Mouse (Mus musculus) B cell, adult (primary cell): ENCODE measurements around the gene Krt39. TPM values are rescaled to one million over a fixed set of nuclear protein-coding genes. Genes with fewer than 3 reads are reported as not detected.

Experiments used
- total RNA-seq: library from RNA; stranded (reverse); gene quantifications from 4 replicates; pipeline ENCODE4 v1.2.4, GENCODE M21; 2023; ENCODE audit not compliant: inconsistent age

The Krt39 gene
- total RNA-seq: not detected in 4 replicates

DNA sequence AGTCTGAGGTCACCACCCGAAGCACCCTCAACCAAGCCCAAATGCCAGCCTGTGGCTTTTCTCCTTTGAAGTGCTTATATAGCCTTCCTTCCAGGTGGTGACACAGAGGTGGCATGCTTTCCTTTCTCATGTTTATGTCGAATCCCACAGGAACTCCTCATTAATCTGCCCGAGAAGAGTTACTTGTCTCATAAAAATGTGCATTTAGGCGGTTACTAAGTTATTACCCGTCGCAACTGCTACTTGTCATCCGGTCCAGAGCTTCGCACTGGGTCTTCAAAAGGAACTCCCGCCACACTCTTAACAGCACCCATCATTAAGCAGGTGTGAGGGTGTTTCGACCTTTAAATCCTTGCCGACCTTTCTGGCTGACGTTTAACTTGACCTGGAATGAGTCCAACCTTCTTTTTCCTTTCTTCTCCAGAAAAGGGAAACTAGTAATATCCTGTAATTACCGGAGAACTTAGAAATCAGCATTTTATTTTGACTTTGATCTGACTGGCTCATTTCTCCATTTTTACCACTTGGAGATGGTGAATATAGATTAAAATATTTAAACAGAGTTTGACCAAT, at the start of gene Krt39:
Krt39 (minus strand) TSS at position 51 of the 573 bp plus-strand sequence.

DNA sequence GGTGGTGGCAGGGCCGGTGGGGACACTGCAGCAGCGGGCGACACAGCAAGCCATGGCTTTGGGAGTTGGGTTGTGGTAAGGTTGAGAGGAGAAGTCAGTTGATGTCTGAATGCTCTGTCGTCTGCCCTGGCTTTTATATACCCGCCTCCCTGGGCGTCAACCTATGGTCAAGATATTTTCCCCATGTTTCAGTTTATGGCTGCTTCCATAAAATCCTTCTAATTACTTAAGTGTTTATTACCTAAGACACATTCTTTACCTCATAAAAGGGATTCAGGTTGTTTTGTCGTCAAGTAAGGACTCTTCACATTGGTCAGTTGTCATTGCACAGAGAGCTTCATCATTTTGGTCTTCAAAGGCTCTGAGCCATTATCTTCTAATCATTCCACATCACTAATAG, 45.4 kb upstream of the Krt39 start, which contains the start of gene Krtap3-1:
Krtap3-1 (minus strand) TSS at position 101 of the 400 bp plus-strand sequence.

DNA sequence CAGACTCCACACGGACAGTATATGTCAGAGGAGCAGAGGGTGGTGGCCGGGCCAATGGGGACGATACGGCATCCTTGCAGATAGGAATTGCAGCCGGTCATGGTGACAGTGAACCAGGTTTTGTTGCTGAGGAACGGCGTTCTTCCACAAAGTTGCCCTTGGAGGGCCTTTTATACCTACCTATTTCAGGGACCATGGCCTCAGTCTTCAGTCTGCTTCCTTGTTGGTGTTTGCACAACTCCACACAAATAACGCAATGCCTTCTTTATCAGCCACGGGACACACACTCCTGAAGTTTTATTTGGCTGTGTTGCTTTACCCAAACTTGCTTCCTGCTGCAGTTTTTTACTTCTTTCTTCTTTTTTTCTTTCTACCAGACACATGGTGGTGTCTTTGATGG, 38.2 kb upstream of the Krt39 start, which contains the start of gene Gm11939:
Gm11939 (minus strand) TSS at position 101 of the 400 bp plus-strand sequence.

DNA sequence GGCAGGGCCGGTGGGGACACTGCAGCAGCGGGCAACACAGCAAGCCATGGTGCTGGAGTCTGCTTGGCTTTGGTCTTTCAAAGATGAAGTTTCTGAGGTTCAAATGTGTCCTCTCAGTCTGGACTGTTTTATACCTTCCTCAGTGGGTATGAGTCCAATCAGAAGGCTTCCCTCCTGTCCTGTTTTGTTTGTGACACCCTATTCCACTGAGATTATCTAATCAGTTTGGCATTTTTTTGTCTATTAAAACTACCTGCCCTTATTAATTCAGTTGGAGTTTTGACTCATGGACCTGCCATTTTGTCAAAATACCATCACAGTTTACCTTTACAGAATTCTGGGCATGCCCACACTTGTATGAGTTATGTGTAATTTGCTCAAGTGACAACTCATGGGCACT, 35.6 kb upstream of the Krt39 start, which contains the start of gene Krtap3-2:
Krtap3-2 (minus strand) TSS at position 101 of the 400 bp plus-strand sequence.

DNA sequence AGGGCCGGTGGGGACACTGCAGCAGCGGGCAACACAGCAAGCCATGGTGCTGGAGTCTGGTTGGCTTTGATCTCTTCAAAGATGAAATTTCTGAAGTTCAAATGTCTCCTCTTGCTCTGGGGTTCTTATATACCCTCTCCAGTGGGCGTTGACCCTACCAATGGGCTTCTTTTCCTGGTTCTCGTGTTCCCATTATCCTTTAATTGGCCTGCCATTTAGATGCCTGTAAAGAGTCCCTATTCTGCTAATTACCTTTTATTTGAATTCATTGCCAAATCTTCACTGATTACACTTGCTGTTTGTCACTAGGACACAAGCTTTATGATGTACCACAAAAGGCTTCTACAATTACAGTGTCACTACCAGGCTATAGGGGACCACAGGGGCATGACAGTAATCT, 29.6 kb upstream of the Krt39 start, which contains the start of gene Krtap3-3:
Krtap3-3 (minus strand) TSS at position 101 of the 400 bp plus-strand sequence.

DNA sequence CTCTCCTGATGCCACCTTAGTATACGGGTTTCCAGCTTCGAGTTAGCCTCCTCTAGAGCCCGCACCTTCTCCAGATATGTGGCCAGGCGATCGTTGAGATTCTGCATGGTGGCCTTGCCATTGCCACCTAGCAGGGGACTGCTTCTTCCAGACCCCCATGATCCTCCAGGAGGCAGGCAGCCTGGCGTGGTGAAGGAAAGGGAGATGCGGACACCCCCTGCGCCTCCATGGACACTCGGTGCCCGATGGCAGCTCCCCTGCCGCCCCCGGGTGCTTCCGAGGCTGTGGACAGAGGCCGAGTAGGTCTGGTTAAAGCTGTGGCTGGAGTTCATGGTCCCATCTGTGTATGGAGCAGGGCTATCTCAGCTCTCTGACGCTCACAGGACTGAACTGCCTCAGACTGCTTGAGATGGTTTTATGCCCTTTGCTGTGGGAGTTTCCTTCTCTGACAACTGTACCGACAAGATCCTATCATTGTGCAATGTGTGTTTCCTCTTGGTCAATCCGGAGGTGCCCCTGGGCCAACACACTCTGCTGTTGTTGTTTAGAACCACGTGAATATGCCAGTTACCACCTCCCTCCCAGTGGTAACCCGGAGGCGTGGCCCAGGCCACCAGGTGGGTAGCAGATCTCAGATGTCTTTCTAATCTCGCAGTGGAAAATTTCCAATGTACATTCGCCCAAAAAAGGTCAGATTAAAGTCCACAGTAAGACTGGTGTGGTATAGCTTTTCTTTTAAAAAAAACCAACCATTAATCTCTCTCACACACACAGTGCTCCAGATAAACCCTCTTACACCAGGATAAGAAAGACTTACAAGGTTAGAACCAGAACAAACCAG, 28.2 kb downstream of the Krt39 start, which contains the start of gene Krt23:
Krt23 (minus strand) TSS at position 405 of the 841 bp plus-strand sequence.

Other genes with a start within 250 kb of the Krt39 start
- gene Krt24, start 236.1 kb downstream of the Krt39 start, total RNA-seq: not detected in 4 replicates
- gene Krt25, start 198.4 kb downstream of the Krt39 start, total RNA-seq: not detected in 4 replicates
- not detected in 4 replicates for gene Krt26, start 183.4 kb downstream of the Krt39 start, total RNA-seq
- not detected in 4 replicates for gene Krt27, start 170.2 kb downstream of the Krt39 start, total RNA-seq
- not detected in 4 replicates for gene Krt28, start 146.4 kb downstream of the Krt39 start, total RNA-seq
- 1.7 to 4.1 TPM (median 2.1 TPM) in 4 replicates for gene Krt10, start 132.0 kb downstream of the Krt39 start, total RNA-seq
- not detected in 4 replicates for gene Krt12, start 99.1 kb downstream of the Krt39 start, total RNA-seq
- not detected in 4 replicates for gene Krt20, start 83.2 kb downstream of the Krt39 start, total RNA-seq
- gene Krt23, start 28.2 kb downstream of the Krt39 start, total RNA-seq: not detected in 4 replicates
- not detected in 4 replicates for gene Krt40, start 21.8 kb upstream of the Krt39 start, total RNA-seq
- not detected in 4 replicates for gene Krtap3-3, start 29.5 kb upstream of the Krt39 start, total RNA-seq
- not detected in 4 replicates for gene Krtap3-2, start 35.5 kb upstream of the Krt39 start, total RNA-seq
- not detected in 4 replicates for gene Gm11939, start 38.1 kb upstream of the Krt39 start, total RNA-seq
- not detected in 4 replicates for gene Krtap3-1, start 45.3 kb upstream of the Krt39 start, total RNA-seq
- gene Krtap1-5, start 59.7 kb upstream of the Krt39 start, total RNA-seq: not detected in 4 replicates
- gene Krtap1-4, start 62.3 kb upstream of the Krt39 start, total RNA-seq: not detected in 4 replicates
- not detected in 4 replicates for gene Krtap1-3, start 70.0 kb upstream of the Krt39 start, total RNA-seq
- not detected in 4 replicates for gene Krtap9-3, start 76.8 kb upstream of the Krt39 start, total RNA-seq
- not detected in 4 replicates for gene Gm11938, start 82.0 kb upstream of the Krt39 start, total RNA-seq
- gene Gm11937, start 88.9 kb upstream of the Krt39 start, total RNA-seq: not detected in 4 replicates
- gene Krtap2-4, start 93.5 kb upstream of the Krt39 start, total RNA-seq: not detected in 4 replicates
- gene Gm11562, start 99.1 kb upstream of the Krt39 start, total RNA-seq: not detected in 4 replicates
- not detected in 4 replicates for gene Krtap4-1, start 106.9 kb upstream of the Krt39 start, total RNA-seq
- not detected in 4 replicates for gene Krtap4-2, start 113.7 kb upstream of the Krt39 start, total RNA-seq
- gene Krtap4-7, start 122.8 kb upstream of the Krt39 start, total RNA-seq: not detected in 4 replicates
- not detected in 4 replicates for gene Gm11555, start 128.9 kb upstream of the Krt39 start, total RNA-seq
- gene Gm11563, start 137.6 kb upstream of the Krt39 start, total RNA-seq: not detected in 4 replicates
- not detected in 4 replicates for gene Krtap4-6, start 144.6 kb upstream of the Krt39 start, total RNA-seq
- gene Gm14190, start 169.4 kb upstream of the Krt39 start, total RNA-seq: not detected in 4 replicates
- not detected in 4 replicates for gene Gm14180, start 213.0 kb upstream of the Krt39 start, total RNA-seq